Mouse (Mus musculus) adrenal gland, postnatal 14 days (tissue): Measurements from ENCODE around the gene Dcbld2. TPM values are rescaled to one million over a fixed set of nuclear protein-coding genes. Genes with fewer than 3 reads are reported as not detected.

Experiments used
- DNase-seq: peaks from one replicate; pipeline ENCODE4 v3.0.0; 2021; ENCODE audit warnings: mixed read lengths
- total RNA-seq: library from RNA; stranded (reverse); gene quantifications from 2 replicates; pipeline ENCODE4 v1.2.3, GENCODE M21; 2021

Gene Dcbld2
- total RNA-seq, 1 experiment from 2014 or later, result 11.4 TPM

DNA sequence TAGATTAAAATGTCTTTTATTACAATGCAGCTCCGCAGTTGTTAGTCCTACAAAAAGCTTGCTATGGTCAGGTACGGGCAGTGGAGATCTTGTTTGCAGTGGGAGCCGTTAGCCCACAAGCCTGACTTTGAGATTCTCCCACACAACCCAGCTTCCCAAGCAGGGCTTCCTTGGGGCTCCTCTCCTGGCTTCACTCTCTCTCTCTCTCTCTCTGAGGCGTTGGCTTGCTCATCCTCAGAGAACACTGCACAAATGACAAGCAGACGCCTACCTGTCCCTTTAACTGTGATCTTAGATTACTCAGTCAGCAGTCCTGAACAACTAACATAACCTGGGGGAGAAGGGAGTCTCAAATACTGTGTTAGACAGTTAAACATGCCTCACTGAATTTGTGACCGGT, 79.6 kb downstream of the Dcbld2 start:
- no peak for DNase-seq

DNA sequence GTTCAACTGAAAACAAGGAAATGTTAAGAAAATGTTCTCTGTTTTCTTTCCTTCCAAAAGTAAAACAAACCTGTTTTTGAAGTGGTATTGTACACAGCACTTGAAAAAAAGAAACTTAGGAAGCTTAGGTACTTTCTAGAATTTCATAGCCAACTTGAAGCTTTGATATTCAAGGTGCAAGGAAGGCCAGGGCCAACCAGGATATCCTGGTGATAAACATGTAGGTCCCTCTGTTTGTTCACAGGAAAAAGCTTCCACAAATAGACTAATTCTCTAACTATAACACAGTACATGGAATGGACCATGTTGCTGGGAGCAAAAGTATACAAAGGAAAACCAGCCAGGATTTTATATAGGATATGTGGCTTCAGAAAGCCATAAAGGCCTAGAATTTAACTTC, 88.5 kb downstream of the Dcbld2 start:
- DNase-seq, result no peak

DNA sequence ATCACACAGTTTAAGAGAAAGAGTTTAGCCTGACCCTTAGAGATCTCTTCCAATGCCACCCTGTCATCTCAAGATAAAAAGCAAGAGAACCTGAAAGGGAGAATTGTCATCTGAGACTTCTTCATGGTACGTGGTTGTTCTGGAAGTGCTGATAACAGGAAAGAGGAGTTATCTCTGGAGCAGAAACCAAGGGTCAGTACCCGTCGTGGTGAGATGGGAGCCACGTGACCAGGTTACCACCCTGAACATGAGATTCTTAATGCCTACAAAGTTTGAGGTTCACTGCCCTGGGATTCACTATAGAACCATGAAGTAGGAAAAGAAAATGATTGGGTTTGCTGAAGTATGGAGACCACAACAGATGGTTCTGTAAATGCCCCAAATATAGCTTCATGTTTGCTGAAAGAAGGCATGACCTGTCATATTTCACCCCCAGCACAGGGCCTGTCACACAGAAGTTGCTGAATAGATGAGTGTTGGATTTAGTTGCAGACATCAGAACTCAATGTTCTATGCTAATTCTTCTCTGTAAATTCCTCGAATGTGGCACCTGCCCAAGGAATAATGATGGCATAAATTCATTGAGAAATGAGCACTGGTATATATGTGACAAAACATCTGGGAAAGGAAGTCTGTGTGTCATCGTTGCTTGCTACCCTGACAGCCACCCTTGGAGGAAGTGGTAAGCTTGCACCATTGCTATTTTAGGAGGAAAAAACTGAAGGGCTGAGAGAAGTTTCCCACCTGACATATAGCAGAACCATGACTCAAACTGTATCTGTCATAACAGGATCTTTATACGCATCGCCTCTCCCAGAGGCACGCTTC, 89.9 kb downstream of the Dcbld2 start:
- DNase-seq, result no peak

DNA sequence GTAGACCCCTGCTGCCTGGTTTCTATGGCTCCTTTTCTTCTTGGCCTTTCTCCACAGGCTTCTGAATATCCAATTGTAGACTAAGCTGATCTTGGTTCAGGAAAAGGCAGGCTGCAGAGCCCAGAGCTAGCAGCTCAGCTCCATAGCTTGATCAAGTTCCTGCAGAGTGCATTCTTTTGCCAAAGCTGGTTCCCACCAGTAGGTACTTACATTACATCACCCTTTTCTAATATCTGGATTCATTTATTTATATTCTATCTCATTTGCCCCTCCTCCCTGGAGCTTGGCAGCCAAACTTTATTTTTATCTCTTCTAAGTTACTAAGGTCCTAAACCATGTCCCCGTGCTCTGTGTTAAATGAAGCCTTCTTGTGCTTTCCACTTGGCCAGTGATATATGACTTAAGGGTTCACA, 90.9 kb downstream of the Dcbld2 start:
- DNase-seq, result no peak

DNA sequence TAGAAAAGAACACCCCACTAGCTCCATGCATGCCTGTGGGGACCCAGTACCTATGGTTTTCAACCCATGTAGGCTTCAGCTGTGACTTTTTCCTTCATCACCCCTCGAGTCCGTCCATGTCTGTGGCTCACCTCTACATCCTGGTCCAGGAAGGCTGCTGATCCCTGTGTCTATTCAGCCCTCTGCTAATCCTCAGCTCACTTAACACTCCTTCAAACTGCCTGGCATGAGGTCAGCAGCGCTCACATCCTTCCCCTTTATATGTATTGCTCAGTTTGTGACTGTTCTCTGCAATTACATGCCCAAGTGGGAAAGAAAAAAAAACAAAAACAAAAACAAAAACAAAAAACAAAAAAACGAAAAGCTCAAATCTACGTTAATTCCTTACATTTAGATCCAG, 91.4 kb downstream of the Dcbld2 start:
- DNase-seq, result no peak

DNA sequence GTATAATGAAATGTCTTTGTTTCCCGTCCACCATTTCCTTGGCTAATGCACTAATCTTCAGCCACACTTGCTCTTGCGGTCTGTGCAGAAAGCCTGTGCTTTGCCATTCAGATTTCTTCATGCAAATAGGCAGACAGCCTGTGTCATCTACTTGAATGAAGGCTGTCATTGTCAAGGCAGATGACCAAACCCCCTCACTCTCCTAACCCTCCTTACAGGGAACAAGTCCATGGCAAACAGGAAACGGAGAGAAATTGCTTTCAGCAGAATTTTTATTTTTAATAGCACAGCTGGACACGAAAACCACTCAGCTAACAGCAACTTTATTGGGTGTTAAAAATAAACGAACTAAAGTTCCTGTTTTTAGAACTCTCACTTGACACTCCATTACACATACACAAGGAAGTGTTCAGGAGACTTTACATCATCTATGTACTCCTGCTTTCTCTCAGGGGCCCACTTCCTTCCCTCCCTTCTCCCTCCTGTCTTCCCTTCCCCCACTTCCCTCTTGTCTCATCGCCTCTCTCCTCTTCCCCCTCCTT, 93.6 kb downstream of the Dcbld2 start:
- no peak for DNase-seq

DNA sequence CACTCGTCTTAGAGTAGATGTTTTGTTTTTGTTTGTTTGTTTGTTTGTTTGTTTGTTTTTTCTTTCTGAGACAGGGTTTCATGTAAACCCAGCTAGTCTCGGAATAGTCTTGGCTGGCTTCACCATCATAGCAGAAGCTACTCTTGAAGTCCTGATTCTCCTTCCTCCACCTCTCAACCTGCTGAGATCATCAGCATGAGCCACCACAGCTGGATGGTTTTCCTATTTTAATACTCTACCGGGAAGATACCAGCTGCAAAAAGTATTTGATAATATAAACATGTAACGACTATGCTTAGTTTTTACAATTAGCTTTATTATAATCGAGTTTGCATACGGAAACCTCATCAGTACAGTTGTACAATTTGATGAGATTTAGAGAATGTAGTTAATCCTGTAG, 94.3 kb downstream of the Dcbld2 start:
- no peak for DNase-seq

DNA sequence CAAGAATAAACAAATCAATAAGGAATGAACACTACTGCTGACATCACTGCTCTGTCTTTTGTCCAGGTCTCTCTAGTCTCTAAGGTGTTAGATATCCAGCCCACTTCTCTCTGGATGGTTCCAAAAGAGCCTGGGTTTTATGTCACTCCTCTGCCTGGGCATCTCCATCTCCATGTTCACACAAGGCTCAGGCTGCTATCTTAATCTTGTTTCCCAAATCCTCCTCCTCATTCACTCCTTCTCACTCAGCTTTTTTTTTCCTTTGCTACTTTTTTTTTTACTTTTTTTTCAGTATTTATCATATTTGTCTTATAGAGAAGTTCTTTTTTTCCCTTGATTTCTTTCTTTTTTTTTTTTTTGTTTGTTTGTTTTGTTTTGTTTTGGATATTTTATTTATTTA, 96.7 kb downstream of the Dcbld2 start:
- no peak for DNase-seq

DNA sequence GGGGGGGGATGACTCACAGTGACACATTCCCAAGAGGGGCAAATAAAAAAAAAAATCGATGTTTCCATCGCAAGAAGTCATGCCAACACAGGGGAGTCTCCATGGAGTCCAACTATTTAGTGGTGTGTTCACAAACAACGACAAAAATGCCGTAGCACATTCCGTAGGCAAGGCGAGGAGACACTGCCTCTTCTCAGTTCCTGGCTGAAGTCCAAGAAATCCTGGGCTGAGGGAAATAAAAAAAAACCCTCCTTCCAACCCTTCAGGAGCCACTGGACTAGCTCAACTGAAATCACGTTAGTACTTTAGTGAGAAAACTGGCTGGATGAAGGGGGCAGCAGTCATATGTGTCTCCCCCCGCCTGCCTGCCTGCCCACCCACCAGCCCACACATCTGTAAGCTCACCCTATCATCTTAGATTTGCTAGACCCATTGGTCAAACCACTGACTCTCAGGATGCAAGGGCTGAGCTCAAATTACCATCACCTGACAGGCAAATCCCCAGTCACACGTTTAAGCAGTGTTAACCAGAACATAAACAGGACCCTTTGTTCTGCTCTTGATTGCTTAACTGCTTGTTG, 104.0 kb downstream of the Dcbld2 start:
- DNase-seq, result peak; percentile 54

DNA sequence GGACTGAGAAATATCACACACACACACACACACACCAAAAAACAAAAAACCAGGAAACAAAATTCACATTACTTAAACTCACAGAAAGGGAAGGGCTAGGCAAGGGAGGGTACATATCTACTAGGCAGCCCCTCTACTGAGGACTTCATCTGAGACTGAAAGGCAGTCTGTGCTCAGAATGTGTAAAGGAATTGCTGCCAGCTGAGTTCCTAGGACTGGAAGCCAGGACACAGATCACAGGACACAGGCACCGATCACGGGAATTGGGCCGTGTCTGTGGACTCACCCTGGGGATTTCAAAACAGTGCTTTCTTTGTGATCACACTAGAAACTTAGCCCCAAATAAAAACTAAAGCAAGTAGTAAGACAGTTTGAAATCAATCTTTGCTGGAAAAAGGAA, 104.6 kb downstream of the Dcbld2 start:
- DNase-seq, result peak; percentile 35

DNA sequence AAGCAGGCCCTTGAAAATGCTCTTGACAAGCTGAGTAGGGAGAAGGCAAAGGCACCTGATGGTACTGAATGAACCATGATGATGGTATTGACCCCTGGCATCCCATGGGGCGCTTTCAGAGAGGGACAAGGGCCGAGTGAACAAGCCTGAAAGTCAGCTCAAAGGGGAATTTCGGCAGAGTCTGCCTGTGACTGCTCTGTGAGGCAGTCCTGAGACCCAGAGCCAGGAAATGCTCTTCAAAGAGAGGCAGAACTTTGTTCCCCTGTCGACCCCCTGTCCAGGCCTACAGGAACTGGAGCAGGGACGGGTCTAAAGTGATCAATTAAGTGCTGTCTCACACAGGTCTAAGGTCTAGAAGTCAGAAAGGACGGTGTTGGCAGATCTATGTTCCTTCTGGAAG, 105.5 kb downstream of the Dcbld2 start:
- peak; percentile 62 for DNase-seq

DNA sequence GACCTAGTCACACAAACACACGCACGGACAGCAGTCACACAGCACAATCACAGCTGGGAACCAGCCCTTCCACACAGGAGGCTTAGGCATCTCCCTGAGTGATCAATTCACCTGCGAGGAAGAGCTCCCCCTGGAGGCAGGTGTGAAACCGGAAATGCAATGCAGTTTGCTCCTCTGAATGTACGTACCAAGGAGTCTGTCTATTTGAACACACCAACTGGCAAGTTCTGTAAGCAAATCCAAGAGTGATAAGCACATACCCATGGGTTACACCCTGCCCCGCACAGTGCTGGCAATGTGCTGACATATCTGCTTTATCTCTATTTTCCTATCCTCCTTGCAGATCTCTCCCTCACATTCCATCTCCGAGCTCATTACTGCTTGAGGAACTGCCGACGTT, 106.3 kb downstream of the Dcbld2 start:
- peak; percentile 48 for DNase-seq

DNA sequence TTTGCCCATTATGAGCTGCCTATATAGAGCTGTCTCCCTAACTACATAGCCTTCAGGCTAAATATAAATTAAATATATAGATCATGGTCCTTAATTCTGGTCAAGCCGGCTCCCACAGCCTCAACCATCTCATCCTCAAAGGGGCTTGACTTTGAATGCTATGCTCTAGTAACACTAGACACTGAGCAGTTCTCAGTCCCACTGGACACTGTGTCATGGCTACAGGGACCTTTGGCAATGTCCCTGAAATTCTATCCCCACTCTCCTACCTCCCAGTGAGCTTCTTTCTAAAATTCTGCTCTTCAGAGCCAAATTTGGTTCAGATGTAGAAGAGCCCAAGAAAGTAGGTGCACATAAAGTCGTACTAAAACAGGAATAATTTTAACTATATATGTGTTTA, 107.9 kb downstream of the Dcbld2 start:
- DNase-seq, result no peak

DNA sequence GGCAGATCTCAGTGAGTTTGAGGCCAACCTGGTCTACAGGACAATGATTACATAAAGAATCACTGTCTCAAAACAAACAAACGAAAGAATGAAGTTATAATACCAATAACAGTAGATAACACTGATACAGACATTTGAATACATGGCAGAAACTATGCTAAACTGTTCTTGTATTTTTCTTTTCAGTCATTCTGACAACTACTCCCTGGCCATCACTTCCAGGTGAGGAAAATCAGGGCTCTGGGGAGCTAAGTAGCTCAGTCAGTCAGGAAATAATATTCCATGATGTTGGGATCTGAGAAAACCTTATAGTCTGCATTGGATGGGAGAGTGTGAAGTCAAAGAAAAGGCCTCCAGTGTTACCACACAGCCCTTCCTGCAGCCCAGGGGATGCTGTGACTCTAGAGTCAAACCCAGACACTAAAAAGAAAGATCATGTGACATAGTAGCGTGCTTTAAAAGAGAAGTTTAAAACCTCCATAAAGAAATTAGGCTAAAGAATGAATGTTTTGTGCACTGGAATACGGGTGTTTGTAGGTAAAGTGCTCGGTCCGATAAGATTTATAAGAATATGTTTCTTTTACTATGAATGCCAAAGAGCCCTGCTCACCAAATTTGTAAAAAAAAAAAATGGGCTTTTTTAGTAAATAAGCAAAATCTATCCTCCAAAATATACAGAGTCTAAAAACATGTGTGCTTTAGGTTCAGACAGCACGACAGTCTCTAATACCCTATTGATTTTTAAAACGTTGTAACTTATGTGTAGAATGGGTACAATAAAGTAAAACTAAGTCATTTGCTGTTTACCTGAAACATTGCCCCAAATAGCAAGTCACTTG, 108.9 kb downstream of the Dcbld2 start:
- no peak for DNase-seq

Other genes with a start within 250 kb of the Dcbld2 start
- 21.9 and 35.0 TPM in 2 replicates for gene St3gal6, start 115.8 kb downstream of the Dcbld2 start, total RNA-seq
- gene Gm813, start 208.5 kb downstream of the Dcbld2 start, total RNA-seq, result not detected in 2 replicates
- not detected in 2 replicates for gene E330017A01Rik, start 230.3 kb downstream of the Dcbld2 start, total RNA-seq